Mouse (Mus musculus) kidney, postnatal 36 days (tissue): ENCODE results near the gene Wrnip1.
A peak's percentile ranks its signal among the peaks of the same experiment; 100 is the strongest.

ENCODE experiments used
- DNase-seq, 2 experiments: peaks; one replicate each; pipeline ENCODE4 v3.0.0; 2021 to 2022; ENCODE audit warnings: mixed read lengths in 2 of 2

Wrnip1 gene

GRCm38 (mm10) chr13:32807624-32808023 is 5.8 kb downstream of the Wrnip1 start:
- no peak for DNase-seq

- DNase-seq, result no peak
Observed at GRCm38 (mm10) chr13:32819241-32819640, 17.4 kb downstream of the Wrnip1 start.

- no peak for DNase-seq
Observed at GRCm38 (mm10) chr13:32819926-32820325, 18.1 kb downstream of the Wrnip1 start.

- no peak for DNase-seq
Observed at GRCm38 (mm10) chr13:32821671-32822070, 19.8 kb downstream of the Wrnip1 start.

GRCm38 (mm10) chr13:32823126-32823525 is 21.3 kb downstream of the Wrnip1 start:
- DNase-seq, result no peak

- no peak for DNase-seq
Observed at GRCm38 (mm10) chr13:32824377-32825330, 22.8 kb downstream of the Wrnip1 start.

GRCm38 (mm10) chr13:32825546-32825945 is 23.7 kb downstream of the Wrnip1 start:
- no peak for DNase-seq

- peak in 1 of 2 experiments; percentile 30 for DNase-seq
Observed at GRCm38 (mm10) chr13:32827111-32827822, 25.4 kb downstream of the Wrnip1 start.

- peak; percentile 44 to 86 for DNase-seq
Observed at GRCm38 (mm10) chr13:32827951-32828350, 26.1 kb downstream of the Wrnip1 start.

- DNase-seq, result no peak
Observed at GRCm38 (mm10) chr13:32828886-32829285, 27.0 kb downstream of the Wrnip1 start.

- no peak for DNase-seq
Observed at GRCm38 (mm10) chr13:32831505-32832273, 29.9 kb downstream of the Wrnip1 start.

GRCm38 (mm10) chr13:32832776-32833175 is 30.9 kb downstream of the Wrnip1 start:
- no peak for DNase-seq

- DNase-seq, result no peak
Observed at GRCm38 (mm10) chr13:32833237-32833636, 31.4 kb downstream of the Wrnip1 start.

GRCm38 (mm10) chr13:32834513-32834912 is 32.7 kb downstream of the Wrnip1 start:
- DNase-seq, result no peak

- no peak for DNase-seq
Observed at GRCm38 (mm10) chr13:32839314-32839713, 37.5 kb downstream of the Wrnip1 start.

- no peak for DNase-seq
Observed at GRCm38 (mm10) chr13:32841349-32841748, 39.5 kb downstream of the Wrnip1 start.

GRCm38 (mm10) chr13:32846221-32846620 is 44.4 kb downstream of the Wrnip1 start:
- no peak for DNase-seq

- peak; percentile 55 to 67 for DNase-seq
Observed at GRCm38 (mm10) chr13:32849092-32849491, 47.3 kb downstream of the Wrnip1 start.

GRCm38 (mm10) chr13:32849531-32850123 is 47.8 kb downstream of the Wrnip1 start:
- DNase-seq, result peak in 1 of 2 experiments; percentile 14

GRCm38 (mm10) chr13:32850156-32850555 is 48.3 kb downstream of the Wrnip1 start:
- DNase-seq, result peak in 1 of 2 experiments; percentile 8

GRCm38 (mm10) chr13:32850668-32851404 is 49.0 kb downstream of the Wrnip1 start, which contains the start of gene Serpinb1a:
Gene Serpinb1a (minus strand): TSS chr13:32851185.
- DNase-seq, result peak; percentile 68 to 69

GRCm38 (mm10) chr13:32851967-32852366 is 50.1 kb downstream of the Wrnip1 start:
- peak; percentile 58 to 76 for DNase-seq
